Mouse (Mus musculus) forebrain, embryonic 10.5 days (tissue): ENCODE measurements around the gene Trappc10. TPM values are rescaled to one million over a fixed set of nuclear protein-coding genes. Genes with fewer than 3 reads are reported as not detected.
A peak's percentile ranks its signal among the peaks of the same experiment; 100 is the strongest.

ENCODE experiments used
- DNase-seq: peaks from one replicate; pipeline ENCODE4 v3.0.0-alpha.2; 2017; ENCODE audit warnings: low spot score; ENCODE audit errors: extremely low spot score
- H3K27ac ChIP-seq: fragments of 300-500 bp; sonication (generic); 2 replicates; pipeline ENCODE4 v1.5.1; 2016; ENCODE audit warnings: mild to moderate bottlenecking
- H3K27me3 ChIP-seq: fragments of 300-500 bp; sonication (generic); 2 replicates; pipeline ENCODE4 v1.6.1; 2016; ENCODE audit warnings: mild to moderate bottlenecking; ENCODE audit not compliant: poor library complexity, severe bottlenecking
- H3K36me3 ChIP-seq: fragments of 300-500 bp; sonication (generic); replicated peaks from 2 replicates; pipeline ENCODE4 v1.6.1; 2016; ENCODE audit warnings: mild to moderate bottlenecking, moderate library complexity
- H3K4me1 ChIP-seq: fragments of 300-500 bp; sonication (generic); 2 replicates; pipeline ENCODE4 v1.6.1; 2016
- H3K4me3 ChIP-seq: fragments of 300-500 bp; sonication (generic); 2 replicates; pipeline ENCODE4 v1.5.1; 2016; ENCODE audit warnings: mild to moderate bottlenecking, moderate library complexity
- H3K9me3 ChIP-seq: fragments of 300-500 bp; sonication (generic); 2 replicates; pipeline ENCODE4 v1.6.1; 2016; ENCODE audit warnings: mild to moderate bottlenecking, moderate library complexity
- WGBS: fragments of 180-500 bp; shearing (Covaris S2); methylation state at CpG from one replicate; pipeline ENCODE4 v1.1.7; 2016; 5-methylcytosine and 5-hydroxymethylcytosine counted together
- polyA plus RNA-seq: library from polyadenylated mRNA; unstranded; fragments of >200 nt; fragmentation: Nextera tagmentation; extraction: Ambion mirVana; gene quantifications from 2 replicates; pipeline ENCODE4 v1.2.1, GENCODE M21; 2016

Trappc10 gene
- polyA plus RNA-seq: 8.1 and 9.7 TPM in 2 replicates

DNA sequence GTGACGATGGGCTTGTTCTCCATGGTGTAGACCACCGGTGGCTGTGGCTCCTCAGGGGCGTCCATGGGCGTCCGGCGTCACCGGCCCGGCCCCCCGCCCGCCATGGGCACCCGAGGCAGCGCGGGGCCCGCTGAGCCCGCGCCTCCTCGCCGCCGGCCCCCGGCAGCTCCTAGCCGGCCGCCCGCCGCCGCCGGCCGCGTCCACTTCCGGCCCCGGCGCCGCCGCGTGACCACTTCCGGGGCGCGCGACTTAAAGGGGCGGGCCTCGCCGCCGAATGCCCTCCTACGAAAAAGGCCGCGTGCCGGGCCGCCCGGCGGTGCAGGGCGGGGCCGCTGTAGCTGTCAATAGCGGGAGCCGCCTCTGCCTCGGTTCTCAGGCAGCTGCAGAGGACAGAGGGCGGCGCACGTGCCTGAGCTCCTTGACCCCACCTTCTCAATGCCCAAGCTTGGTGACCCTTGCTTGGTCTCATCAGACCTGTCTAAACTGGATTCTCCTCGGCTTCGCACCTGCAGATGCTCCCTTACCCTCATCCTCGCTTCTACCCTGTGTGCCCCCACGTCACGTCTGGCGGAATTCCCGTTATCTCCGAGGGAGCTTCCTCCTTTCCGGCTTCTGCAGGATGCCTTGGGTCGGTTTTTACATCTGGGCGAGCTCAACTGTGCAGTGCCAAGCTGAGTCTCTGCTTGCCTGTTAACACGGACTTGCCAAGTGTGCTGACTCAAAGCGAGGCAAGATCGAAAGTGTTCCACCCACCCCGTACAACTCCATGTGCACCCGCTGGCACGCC, at the start of gene Trappc10:
Gene Trappc10 (minus strand): TSS at position 204 of the 787 bp plus-strand sequence.
- H3K36me3 ChIP-seq: peaks cover 6% of the 10 kb centered on the region; the same call in 1 of the 2 replicates
- no peaks in the 10 kb centered on the region for H3K27me3 ChIP-seq
- peak within 1 kb of the TSS; percentile 95 for H3K4me3 ChIP-seq
- H3K9me3 ChIP-seq: no peaks in the 10 kb centered on the region
- peak; percentile 80 for DNase-seq
- WGBS: under 1% methylated on average over 73 of the region's 74 CpGs
- peak within 1 kb of the TSS; percentile 87 for H3K27ac ChIP-seq
- H3K4me1 ChIP-seq: peaks cover 23% of the 10 kb centered on the region

DNA sequence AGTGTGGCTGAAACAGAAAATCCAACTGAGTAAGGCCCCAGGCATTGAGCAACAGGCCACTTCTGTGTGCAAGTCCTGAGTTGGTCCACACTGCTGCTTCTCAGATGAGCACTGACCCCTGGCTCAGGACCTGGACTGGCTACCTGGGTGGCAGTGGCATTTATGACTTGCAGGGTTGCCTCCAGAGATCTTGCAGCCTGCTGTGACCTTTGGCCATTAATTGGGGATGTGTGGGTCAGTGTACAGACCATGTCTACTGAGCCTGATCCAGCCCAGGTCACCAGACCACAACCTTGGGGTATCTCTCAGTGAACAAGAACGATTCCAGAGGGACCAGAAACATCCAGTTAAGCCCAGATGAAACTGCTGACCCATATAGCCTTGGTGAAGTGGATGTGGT, 49.1 kb upstream of the Trappc10 start:
- WGBS: 87% methylated on average over 1 of the region's 1 CpGs
- H3K9me3 ChIP-seq: no peaks in the 10 kb centered on the region

DNA sequence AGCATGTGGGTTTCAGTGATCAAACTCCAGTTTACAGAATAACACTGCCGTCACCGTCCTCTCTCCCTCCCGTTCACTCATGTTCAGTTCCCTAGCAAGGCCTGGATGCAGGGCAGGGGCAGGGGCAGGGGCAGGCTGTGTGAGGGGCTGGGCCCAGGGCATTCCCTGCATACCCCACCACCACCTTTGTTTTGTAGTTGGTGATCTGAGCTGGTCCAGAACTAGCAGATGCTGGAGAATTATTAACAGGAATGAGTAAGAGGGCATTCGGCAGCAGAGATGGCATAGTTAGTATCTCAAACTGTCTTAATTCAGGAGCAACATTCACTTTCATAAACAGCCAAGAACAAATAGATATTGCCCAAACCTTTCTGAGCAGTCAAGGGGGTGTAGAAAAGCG, 47.9 kb upstream of the Trappc10 start:
- H3K4me1 ChIP-seq: peaks cover 13% of the 10 kb centered on the region
- WGBS: 97% methylated on average over 5 of the region's 5 CpGs
- DNase-seq: no peak
- H3K36me3 ChIP-seq: peaks cover 10% of the 10 kb centered on the region
- H3K27me3 ChIP-seq: no peaks in the 10 kb centered on the region
- H3K9me3 ChIP-seq: no peaks in the 10 kb centered on the region
- H3K4me3 ChIP-seq: no peak overlapping the region
- H3K27ac ChIP-seq: no peak overlapping the region

More for the DNA sequence above, 49.1 kb upstream of the Trappc10 start:
- H3K4me1 ChIP-seq: peaks cover 25% of the 10 kb centered on the region
- H3K36me3 ChIP-seq: no peaks in the 10 kb centered on the region; the same call in 1 of the 2 replicates
- no peak overlapping the region for H3K4me3 ChIP-seq
- no peak for DNase-seq
- H3K27ac ChIP-seq: no peak overlapping the region
- H3K27me3 ChIP-seq: no peaks in the 10 kb centered on the region

DNA sequence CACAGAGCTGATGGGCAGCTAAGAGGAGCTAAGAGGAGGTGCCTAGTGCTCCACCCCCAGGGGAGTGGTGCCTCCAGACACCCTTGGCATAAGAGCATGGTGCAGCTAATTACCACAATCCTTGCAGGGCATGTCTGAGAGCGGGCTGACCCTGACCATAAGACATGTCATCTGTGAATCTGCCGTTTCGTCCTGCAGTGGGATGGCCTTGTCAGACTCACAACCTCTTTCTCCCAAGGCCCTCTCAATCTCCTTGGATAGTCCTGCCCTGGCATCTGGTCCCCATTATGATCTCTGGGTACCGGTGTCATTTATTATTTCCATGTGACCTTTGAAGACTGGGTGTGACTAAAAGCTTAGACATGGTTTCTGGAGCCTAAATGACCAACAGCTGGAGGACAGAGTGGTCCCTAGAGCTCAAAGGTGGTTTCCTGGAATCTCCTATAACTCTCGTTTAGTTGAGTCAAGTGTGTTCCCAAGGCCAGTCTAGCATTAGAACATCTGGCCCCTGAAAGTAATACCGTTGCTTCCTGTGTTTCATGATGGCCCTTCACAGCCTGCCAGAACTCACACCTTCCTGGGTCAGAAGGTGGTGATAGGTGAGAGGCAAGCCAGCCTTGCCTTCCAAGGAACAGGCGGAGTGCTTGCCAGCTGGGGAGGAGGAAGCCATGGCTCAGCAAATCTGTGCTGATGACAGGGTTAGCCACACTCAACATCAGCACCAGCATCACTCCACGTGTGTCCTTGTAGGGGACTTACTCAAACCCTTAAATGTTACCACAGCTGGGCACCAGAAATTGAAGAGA, 46.5 kb upstream of the Trappc10 start:
- no peak for DNase-seq
- WGBS: 71% methylated on average over 8 of the region's 8 CpGs
- H3K27ac ChIP-seq: no peak overlapping the region
- no peak overlapping the region for H3K4me3 ChIP-seq
- H3K36me3 ChIP-seq: peaks cover 24% of the 10 kb centered on the region
- no peaks in the 10 kb centered on the region for H3K27me3 ChIP-seq
- H3K9me3 ChIP-seq: no peaks in the 10 kb centered on the region
- H3K4me1 ChIP-seq: peaks cover 8% of the 10 kb centered on the region; the same call in 1 of the 2 replicates

DNA sequence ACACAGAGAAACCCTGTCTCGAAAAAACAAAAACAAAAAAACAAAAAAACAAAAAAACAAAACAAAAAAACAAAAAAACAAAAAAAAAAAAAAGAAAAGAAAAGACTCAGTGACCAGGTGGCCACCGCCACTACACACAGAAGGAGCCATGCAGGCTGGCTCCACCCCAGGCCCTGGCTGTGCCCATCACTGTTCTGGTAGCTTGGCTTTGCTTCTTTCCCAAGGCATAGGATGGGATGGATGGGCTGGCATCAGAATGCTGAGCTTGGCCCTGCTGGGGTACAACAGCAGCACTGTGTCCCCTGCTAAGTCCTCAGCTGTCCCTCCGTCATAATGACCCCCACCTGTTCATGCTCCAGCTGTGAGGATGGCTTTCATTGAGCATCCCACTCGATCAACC, 44.5 kb upstream of the Trappc10 start:
- H3K4me3 ChIP-seq: no peak overlapping the region
- peaks cover 45% of the 10 kb centered on the region for H3K36me3 ChIP-seq
- DNase-seq: no peak
- no peaks in the 10 kb centered on the region for H3K9me3 ChIP-seq
- H3K27me3 ChIP-seq: no peaks in the 10 kb centered on the region
- 83% methylated on average over 4 of the region's 4 CpGs for WGBS
- H3K4me1 ChIP-seq: peaks cover 6% of the 10 kb centered on the region; the same call in 1 of the 2 replicates
- no peak overlapping the region for H3K27ac ChIP-seq

DNA sequence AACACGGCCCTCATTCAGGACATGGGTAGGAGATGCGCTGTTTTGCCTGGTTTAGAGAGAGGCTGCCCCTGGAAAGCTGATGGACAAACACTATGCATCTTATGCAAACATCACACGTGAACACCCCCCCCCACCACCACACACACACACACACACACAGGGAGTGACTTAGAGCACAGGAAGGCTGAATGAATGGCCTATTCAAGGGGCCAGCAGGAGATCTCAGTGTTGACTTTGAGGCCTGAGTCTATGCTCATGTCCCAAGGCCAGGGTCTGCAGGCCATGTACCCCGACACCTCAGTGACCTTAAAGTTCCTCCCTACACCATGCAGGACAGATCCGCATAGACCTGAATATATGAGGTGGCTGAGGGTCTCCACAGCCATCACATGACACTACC, 43.7 kb upstream of the Trappc10 start:
- 89% methylated on average over 5 of the region's 5 CpGs for WGBS

DNA sequence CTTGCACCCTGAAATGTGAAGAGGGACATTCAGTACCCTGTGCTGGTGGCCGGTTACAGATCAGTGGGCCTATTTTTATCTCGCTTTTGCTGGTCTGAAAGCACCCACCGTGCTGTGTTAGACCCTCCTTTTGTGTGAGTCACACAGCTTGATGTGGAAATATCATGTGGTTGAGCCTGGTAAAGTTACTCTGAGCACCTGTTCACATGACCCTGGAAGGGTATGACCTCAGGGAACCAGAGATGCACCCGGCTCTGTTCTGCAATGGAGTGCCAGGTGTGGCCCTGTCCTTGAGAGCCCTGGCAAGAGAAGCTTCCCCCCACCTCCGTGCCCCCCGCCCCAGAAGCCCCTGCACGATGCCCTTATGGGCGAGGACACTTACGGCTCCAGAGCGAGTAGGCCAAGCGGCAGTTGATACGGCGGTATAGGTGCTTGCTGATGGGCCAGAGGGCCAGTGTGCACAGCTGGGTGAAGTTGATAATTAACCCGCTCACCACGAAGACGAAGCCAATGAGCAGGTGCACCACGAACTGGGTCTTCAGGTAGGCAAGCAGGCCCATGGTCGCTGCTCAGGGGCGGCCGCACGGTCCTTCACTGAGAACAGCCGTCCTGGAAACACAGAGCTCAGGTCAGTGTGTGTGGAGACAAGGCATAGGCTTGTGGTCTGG, 43.2 kb upstream of the Trappc10 start:
- WGBS: 93% methylated on average over 22 of the region's 22 CpGs
- peaks cover 58% of the 10 kb centered on the region for H3K36me3 ChIP-seq
- no peaks in the 10 kb centered on the region for H3K9me3 ChIP-seq
- peaks cover 6% of the 10 kb centered on the region; the same call in 1 of the 2 replicates for H3K4me1 ChIP-seq
- no peaks in the 10 kb centered on the region for H3K27me3 ChIP-seq
- no peak for DNase-seq
- H3K27ac ChIP-seq: no peak overlapping the region
- no peak overlapping the region for H3K4me3 ChIP-seq

More for the DNA sequence above, 43.7 kb upstream of the Trappc10 start:
- Histone ChIP-seq H3K27me3 (no peaks in the 10 kb centered on the region), H3K9me3 (no peaks in the 10 kb centered on the region), H3K4me3 (no peak overlapping the region), H3K4me1 (peaks cover 6% of the 10 kb centered on the region; the same call in 1 of the 2 replicates), H3K27ac (no peak overlapping the region), H3K36me3 (peaks cover 52% of the 10 kb centered on the region)
- DNase-seq: no peak

DNA sequence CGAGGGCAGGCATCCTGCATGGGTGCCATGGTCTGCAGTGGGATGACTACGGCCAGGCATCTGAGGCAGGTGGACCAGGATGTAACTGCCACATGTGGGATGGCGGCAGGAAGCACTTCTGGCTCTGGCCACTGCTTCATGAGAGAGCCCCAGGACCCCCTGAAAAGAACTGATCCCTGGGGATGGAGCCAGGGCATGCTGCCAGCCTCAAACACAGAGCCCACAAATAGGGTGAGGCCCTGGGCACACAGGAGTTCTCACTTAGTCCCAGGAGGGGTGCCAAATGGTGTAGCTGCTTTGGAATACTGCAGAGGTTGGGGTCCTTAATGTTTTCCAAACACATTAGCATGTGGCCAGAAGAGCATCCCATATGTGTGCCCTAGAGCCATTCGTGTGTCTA, 41.5 kb upstream of the Trappc10 start:
- Histone ChIP-seq H3K27ac (no peak overlapping the region), H3K4me1 (no peaks in the 10 kb centered on the region; the same call in 1 of the 2 replicates), H3K4me3 (no peak overlapping the region), H3K36me3 (peaks cover 74% of the 10 kb centered on the region), H3K9me3 (no peaks in the 10 kb centered on the region), H3K27me3 (no peaks in the 10 kb centered on the region)
- WGBS: 91% methylated on average over 4 of the region's 4 CpGs
- no peak for DNase-seq

DNA sequence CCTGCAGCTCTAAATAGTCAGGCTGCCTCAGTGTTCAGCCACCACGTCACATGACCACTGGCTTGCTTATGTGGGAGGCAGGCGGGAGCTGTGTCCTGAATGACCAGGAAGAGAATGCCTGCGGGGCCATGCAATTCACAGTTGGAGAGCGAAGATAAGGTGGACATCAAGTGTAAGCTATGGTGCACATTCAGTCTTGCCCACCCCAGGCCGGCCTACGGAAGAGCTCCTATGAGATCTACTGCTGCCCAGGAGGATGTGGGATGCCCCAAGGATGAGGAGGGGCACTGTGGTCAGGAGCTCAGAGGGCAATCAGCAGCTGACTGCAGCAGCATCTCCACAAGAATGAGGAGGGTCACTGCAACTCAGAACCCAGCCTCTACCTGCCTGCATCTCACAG, 41.0 kb upstream of the Trappc10 start:
- DNase-seq: no peak
- H3K9me3 ChIP-seq: no peaks in the 10 kb centered on the region
- no peak overlapping the region for H3K4me3 ChIP-seq
- H3K27ac ChIP-seq: no peak overlapping the region
- H3K27me3 ChIP-seq: no peaks in the 10 kb centered on the region
- no peaks in the 10 kb centered on the region for H3K4me1 ChIP-seq
- H3K36me3 ChIP-seq: peaks cover 79% of the 10 kb centered on the region
- WGBS: 90% methylated on average over 6 of the region's 6 CpGs

DNA sequence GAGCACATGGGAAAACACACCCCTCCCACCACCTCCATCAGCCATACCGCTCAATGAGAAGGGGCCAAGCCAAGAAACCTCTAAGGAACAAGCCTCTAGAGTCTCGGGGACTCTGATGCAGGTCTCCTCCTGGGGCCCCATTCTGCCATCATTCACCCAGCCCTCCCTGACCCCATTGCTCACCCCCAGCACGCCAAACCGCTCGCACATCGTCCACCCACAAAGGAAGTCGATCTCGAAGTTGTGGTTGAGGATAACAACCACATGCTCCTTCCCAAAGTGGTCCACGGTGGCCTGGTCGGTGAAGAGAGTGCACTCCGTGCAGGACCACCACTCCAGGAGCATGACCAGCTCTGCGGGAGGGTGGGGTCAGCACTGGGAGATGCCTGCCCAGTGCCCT, 40.4 kb upstream of the Trappc10 start:
- H3K36me3 ChIP-seq: peaks cover 85% of the 10 kb centered on the region
- no peak overlapping the region for H3K4me3 ChIP-seq
- no peak overlapping the region for H3K27ac ChIP-seq
- no peaks in the 10 kb centered on the region for H3K4me1 ChIP-seq
- 94% methylated on average over 12 of the region's 12 CpGs for WGBS
- no peaks in the 10 kb centered on the region for H3K27me3 ChIP-seq
- H3K9me3 ChIP-seq: no peaks in the 10 kb centered on the region
- no peak for DNase-seq

DNA sequence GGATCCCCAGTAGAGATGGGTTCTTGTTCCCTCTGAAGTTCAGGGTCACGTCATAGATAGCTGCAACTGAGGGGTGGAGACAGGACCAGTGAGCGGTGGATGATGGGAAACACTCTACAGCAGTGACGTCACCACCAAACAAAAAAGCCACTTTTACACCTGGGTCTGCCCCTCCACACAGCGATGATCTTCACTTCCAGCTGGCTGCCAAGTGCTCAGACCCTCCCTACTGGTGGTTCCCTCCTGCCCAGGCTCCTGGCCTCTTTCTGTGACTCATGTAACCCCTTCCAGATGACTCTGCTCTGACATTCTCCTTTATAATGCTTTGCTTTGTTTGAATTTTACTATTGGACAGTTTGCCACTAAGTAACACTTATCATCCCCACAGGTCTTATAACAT, 38.0 kb upstream of the Trappc10 start:
- Histone ChIP-seq H3K4me1 (no peaks in the 10 kb centered on the region), H3K27ac (no peak overlapping the region), H3K4me3 (no peak overlapping the region), H3K27me3 (no peaks in the 10 kb centered on the region), H3K9me3 (no peaks in the 10 kb centered on the region), H3K36me3 (peaks cover 94% of the 10 kb centered on the region)
- DNase-seq: no peak
- 91% methylated on average over 4 of the region's 4 CpGs for WGBS

DNA sequence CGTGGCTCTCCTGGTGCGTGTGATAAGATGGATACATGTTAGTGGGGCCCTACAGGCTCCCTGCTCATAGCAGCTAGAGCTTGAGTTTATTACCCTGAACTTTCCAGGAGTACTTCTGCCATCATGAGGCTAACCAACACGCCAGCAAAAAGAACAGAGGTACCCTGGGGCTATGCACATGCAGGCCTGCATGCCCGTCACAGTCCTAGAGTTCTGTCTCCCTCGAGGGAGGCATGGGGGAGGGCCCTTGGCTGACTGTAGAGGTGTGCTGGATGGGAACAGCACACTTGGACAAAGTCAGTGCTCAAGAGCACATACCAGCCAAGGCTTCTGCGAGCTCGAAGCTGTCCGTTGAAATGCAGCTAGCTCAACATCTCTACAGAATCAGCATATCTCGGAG, 36.0 kb upstream of the Trappc10 start:
- 89% methylated on average over 9 of the region's 9 CpGs for WGBS
- Histone ChIP-seq H3K36me3 (peaks cover 88% of the 10 kb centered on the region), H3K4me1 (no peaks in the 10 kb centered on the region), H3K27me3 (no peaks in the 10 kb centered on the region), H3K4me3 (no peak overlapping the region), H3K27ac (no peak overlapping the region), H3K9me3 (no peaks in the 10 kb centered on the region)
- no peak for DNase-seq
